8 mouse cellular contexts compared by ENCODE assay signal in genomic region chr11:43548148-43548547, GRCm38 (mm10). TPM values are rescaled to one million over a fixed set of nuclear protein-coding genes. Genes with fewer than 3 reads are reported as not detected.
A peak's percentile ranks its signal among the peaks of the same experiment; 100 is the strongest.
DNase-seq lines count a peak whose midpoint lies in the region; TF ChIP-seq lines count a peak whose summit lies in the region.
"Had no signal": no experiment of that assay in that cellular context is flagged by ENCODE, and none has a peak within 500 bp of the region (broad histone marks: within the 10 kb centered on the region; RNA-seq: fewer than 3 reads in every experiment).

No protein-coding gene starts in this region.

- H3K9me3 ChIP-seq in forebrain, embryonic 10.5 days: no peaks in the 10 kb centered on the region

- H3K4me3 ChIP-seq in cerebellum, adult 2 months (replicated peaks; ENCODE audit: insufficient read depth, low read depth, low read length): no peak overlapping the region
- H3K4me3 ChIP-seq in forebrain, embryonic 10.5 days: peak overlapping the region; percentile 11
- no peak overlapping the region for H3K4me3 ChIP-seq in layer of hippocampus, adult 2 months

- no peaks in the 10 kb centered on the region for H3K27me3 ChIP-seq in cerebellum, adult 2 months (ENCODE audit: control insufficient read depth, insufficient read depth, low read length)
- H3K27me3 ChIP-seq in forebrain, embryonic 10.5 days (ENCODE audit: poor library complexity, severe bottlenecking): no peaks in the 10 kb centered on the region; the same call in 1 of the 2 replicates

- 16% methylated on average over 7 of the region's 7 CpGs for WGBS in cerebellum, adult 2 months
- 4% methylated on average over 7 of the region's 7 CpGs for WGBS in forebrain, embryonic 10.5 days

- no peak for TF ChIP-seq POLR2A in cerebellum, adult 2 months (IDR thresholded peaks at IDR 0.05; ENCODE audit: borderline replicate concordance, insufficient read depth, low read length)

- peaks cover 27% of the 10 kb centered on the region for H3K4me1 ChIP-seq in cerebellum, adult 2 months (ENCODE audit: control insufficient read depth, insufficient read depth, low read length)
- peaks cover 85% of the 10 kb centered on the region for H3K4me1 ChIP-seq in forebrain, embryonic 10.5 days

- intact Hi-C loops in heart, postnatal 10 days (cut with DNase I): loop anchor here (2.0 kb wide), 2 partner anchors 19 to 21 kb away; partner anchors contain the start of gene Ccnjl

- DNase-seq in cerebellum, adult 2 months: peak; percentile 87 to 89
- DNase-seq in forebrain, embryonic 10.5 days (ENCODE audit: extremely low spot score, low spot score): peak; percentile 72
- DNase-seq in heart, postnatal 10 days: peak; percentile 90 to 92
- peak; percentile 63 to 79 for DNase-seq in layer of hippocampus, adult 2 months (ENCODE audit: low spot score in 2 of 2)
- peak; percentile 37 to 48 for DNase-seq in lung, adult 18-20 months
- DNase-seq in retina, postnatal 1 day: peak; percentile 95
- DNase-seq in gastrocnemius, adult 8-10 months (ENCODE audit: low spot score in 2 of 2): no peak

- TF ChIP-seq CTCF in cerebellum, adult 2 months (IDR thresholded peaks at IDR 0.05; ENCODE audit: borderline replicate concordance, insufficient read depth, low read depth, low read length): no peak
- TF ChIP-seq CTCF in layer of hippocampus, adult 2 months (conservative IDR thresholded peaks at IDR 0.05): no peak

- peaks cover 47% of the 10 kb centered on the region for H3K36me3 ChIP-seq in forebrain, embryonic 10.5 days (replicated peaks)

- peak overlapping the region; percentile 81 for H3K27ac ChIP-seq in cerebellum, adult 2 months (ENCODE audit: insufficient read depth, low read length)
- peak overlapping the region; percentile 85 for H3K27ac ChIP-seq in forebrain, embryonic 10.5 days
- H3K27ac ChIP-seq in layer of hippocampus, adult 2 months: peak overlapping the region; percentile 46; the same call in 1 of the 2 replicates

RNA-seq across cellular contexts. Expression of gene Ccnjl, which starts 19.6 kb away (rescaled TPM):
- polyA plus RNA-seq in cerebellum, adult 2 months (2012; rRNA removed): 8.4 and 10.5 TPM in 2 replicates
- 34.8 and 36.9 TPM in 2 replicates for polyA plus RNA-seq in forebrain, embryonic 10.5 days (2016; fragmentation: Nextera tagmentation; extraction: Ambion mirVana)
- 10 to 100 TPM; 10.2 to 11.3 TPM for total RNA-seq in heart, postnatal 10 days (2021)
- 10 to 100 TPM; 10.8 to 15.5 TPM for total RNA-seq in layer of hippocampus, adult 2 months (2021)
- total RNA-seq in gastrocnemius, adult 8-10 months (2022): under 1 TPM in 1 of 4 experiments, not detected in 3; 0.12 TPM

RNA-seq across cellular contexts. Expression of gene 4933415A04Rik, which starts 38.7 kb away (rescaled TPM):
- 1.5 and 1.6 TPM in 2 replicates for polyA plus RNA-seq in cerebellum, adult 2 months (2012; rRNA removed)
- polyA plus RNA-seq in forebrain, embryonic 10.5 days (2016; fragmentation: Nextera tagmentation; extraction: Ambion mirVana): 10.7 and 11.2 TPM in 2 replicates
- total RNA-seq in heart, postnatal 10 days (2021): 1 to 10 TPM; 2.7 to 3.4 TPM
- total RNA-seq in layer of hippocampus, adult 2 months (2021): 1 to 10 TPM; 1.9 to 2.4 TPM
- under 1 TPM in 1 of 4 experiments, not detected in 3; 0.15 TPM for total RNA-seq in gastrocnemius, adult 8-10 months (2022)

RNA-seq across cellular contexts. Expression of gene Fabp6, which starts 53.2 kb away (rescaled TPM):
- not detected in 2 replicates for polyA plus RNA-seq in cerebellum, adult 2 months (2012; rRNA removed)
- not detected in 2 replicates for polyA plus RNA-seq in forebrain, embryonic 10.5 days (2016; fragmentation: Nextera tagmentation; extraction: Ambion mirVana)
- not detected for total RNA-seq in heart, postnatal 10 days (2021)
- not detected for total RNA-seq in layer of hippocampus, adult 2 months (2021)
- total RNA-seq in gastrocnemius, adult 8-10 months (2022): not detected
- total RNA-seq: adrenal gland, adult 18-20 months had no signal

Comparison
In these comparisons a context has a peak if more than half of its experiments do, and no peak if none do; other contexts are left out.
1. DNase-seq: peak in cerebellum, adult 2 months (2 of 2), forebrain, embryonic 10.5 days (single experiment), heart, postnatal 10 days (2 of 2), layer of hippocampus, adult 2 months (2 of 2), lung, adult 18-20 months (2 of 2) and retina, postnatal 1 day (single experiment); none in gastrocnemius, adult 8-10 months (0 of 2).
2. RNA of gene Ccnjl, which starts 19.6 kb away (total RNA-seq): 10.8 to 15.5 TPM in layer of hippocampus, adult 2 months and 10.2 to 11.3 TPM in heart, postnatal 10 days; 0.12 TPM in gastrocnemius, adult 8-10 months; every median in the first group is over 4 times any median in the second.
3. Peak in every context shown above with its lines, with median percentiles within 50 percentile points of each other: H3K27ac ChIP-seq.